Mouse (Mus musculus) CH12.LX (cell line): ENCODE measurements at regions not wholly inside any gene's neighbourhood (a gene's known extent, or its start where the extent isn't known, plus 50 kb on each side); places are given as distances from the start of the nearest gene placed in this dataset.
A peak's percentile ranks its signal among the peaks of the same experiment; 100 is the strongest.

ENCODE experiments used
- DNase-seq: peaks from one replicate; pipeline ENCODE4 v3.0.0-alpha.2; 2013; ENCODE audit errors: extremely low read depth
- H3K27ac ChIP-seq: 2 replicates; pipeline ENCODE4 v1.5.1; 2012; ENCODE audit warnings: low read depth, mild to moderate bottlenecking, control low read depth, moderate library complexity; ENCODE audit not compliant: insufficient read depth
- H3K27me3 ChIP-seq: replicated peaks from 2 replicates; pipeline ENCODE3; 2012; ENCODE audit warnings: inconsistent platforms
- H3K36me3 ChIP-seq, 2 experiments: replicated peaks in 1 of 2; 2 replicates each; pipeline versions ENCODE3 to v1.6.1; 2012; ENCODE audit warnings: inconsistent platforms in 1 of 2, low read length in 1 of 2, mild to moderate bottlenecking in 1 of 2, mixed read lengths in 1 of 2, moderate library complexity in 1 of 2; ENCODE audit not compliant: control insufficient read depth in 1 of 2, insufficient read depth in 1 of 2
- H3K4me1 ChIP-seq, 2 experiments: 2 replicates each; pipeline ENCODE4 v1.6.1; 2012; ENCODE audit warnings: inconsistent platforms in 1 of 2, moderate library complexity in 1 of 2; ENCODE audit not compliant: insufficient read depth in 2 of 2, control insufficient read depth in 1 of 2
- H3K4me2 ChIP-seq: 2 replicates; pipeline ENCODE4 v1.6.1; 2012; ENCODE audit warnings: low read depth, mild to moderate bottlenecking, control low read depth; ENCODE audit not compliant: poor library complexity, insufficient read depth, severe bottlenecking
- H3K4me3 ChIP-seq, 3 experiments: fragments of 150-350 bp in 1 of 3; sonication (generic) in 1 of 3; replicated peaks in 1 of 3; 2 replicates each; pipeline versions ENCODE3 to v1.5.1; 2011 to 2012; ENCODE audit warnings: low read depth in 2 of 3, low read length in 2 of 3, mild to moderate bottlenecking in 2 of 3, moderate library complexity in 2 of 3, control low read depth in 1 of 3, improper control_type of control experiment in 1 of 3, inconsistent platforms in 1 of 3, mixed read lengths in 1 of 3; ENCODE audit not compliant: poor library complexity in 1 of 3
- H3K79me2 ChIP-seq: replicated peaks from 2 replicates; pipeline ENCODE4 v1.6.1; 2012; ENCODE audit warnings: mild to moderate bottlenecking, moderate library complexity; ENCODE audit not compliant: control insufficient read depth, poor library complexity, insufficient read depth, severe bottlenecking; ENCODE audit errors: extremely low read depth
- H3K9ac ChIP-seq: 2 replicates; pipeline ENCODE4 v1.6.1; 2012; ENCODE audit warnings: low read depth, mild to moderate bottlenecking, control low read depth, moderate library complexity; ENCODE audit not compliant: insufficient read depth
- H3K9me3 ChIP-seq: replicated peaks from 2 replicates; pipeline ENCODE3; 2012; ENCODE audit warnings: low read length, inconsistent platforms, mixed read lengths
- CHD1 ChIP-seq: IDR thresholded peaks from 2 replicates; pipeline ENCODE4 v1.6.1; 2012; ENCODE audit warnings: low read depth, low read length, improper control_type of control experiment, inconsistent platforms
- CHD2 ChIP-seq: IDR thresholded peaks from 2 replicates; pipeline ENCODE4 v1.6.1; 2011; ENCODE audit warnings: low read length, improper control_type of control experiment
- CTCF ChIP-seq, 2 experiments: IDR thresholded peaks in 1 of 2; conservative IDR thresholded peaks in 1 of 2; 2 replicates each; pipeline ENCODE4 v1.5.1; 2011 to 2012; ENCODE audit warnings: low read depth in 2 of 2, low read length in 2 of 2, improper control_type of control experiment in 1 of 2, inconsistent platforms in 1 of 2, mild to moderate bottlenecking in 1 of 2, moderate library complexity in 1 of 2
- ETS1 ChIP-seq: conservative IDR thresholded peaks from 2 replicates; pipeline ENCODE4 v1.6.1; 2012; ENCODE audit warnings: low read depth, mild to moderate bottlenecking, inconsistent platforms, low read length, improper control_type of control experiment, moderate library complexity
- JUN ChIP-seq: IDR thresholded peaks from 2 replicates; pipeline ENCODE4 v1.6.1; 2011; ENCODE audit warnings: low read depth, mild to moderate bottlenecking, low read length, improper control_type of control experiment, moderate library complexity; ENCODE audit not compliant: insufficient read depth
- JUND ChIP-seq: conservative IDR thresholded peaks from 2 replicates; pipeline ENCODE4 v1.6.1; 2011; ENCODE audit warnings: low read depth, low read length, improper control_type of control experiment
- MAFK ChIP-seq: IDR thresholded peaks from 2 replicates; pipeline ENCODE4 v1.6.1; 2011; ENCODE audit warnings: low read length, improper control_type of control experiment; ENCODE audit not compliant: insufficient replicate concordance
- MEF2A ChIP-seq: IDR thresholded peaks from 2 replicates; pipeline ENCODE4 v1.6.1; 2014; ENCODE audit warnings: low read depth, mild to moderate bottlenecking, inconsistent platforms, low read length, improper control_type of control experiment, borderline replicate concordance
- NELFE ChIP-seq: IDR thresholded peaks from 2 replicates; pipeline ENCODE4 v1.6.1; 2011; ENCODE audit warnings: low read depth, low read length, improper control_type of control experiment
- NRF1 ChIP-seq: IDR thresholded peaks from 2 replicates; pipeline ENCODE4 v1.6.1; 2014; ENCODE audit warnings: low read depth, mild to moderate bottlenecking, inconsistent platforms, low read length, improper control_type of control experiment, moderate library complexity
- POLR2AphosphoS2 ChIP-seq: IDR thresholded peaks from 2 replicates; pipeline ENCODE4 v1.6.1; 2011; ENCODE audit warnings: low read depth, low read length, improper control_type of control experiment
- RAD21 ChIP-seq: IDR thresholded peaks from 2 replicates; pipeline ENCODE4 v1.6.1; 2011; ENCODE audit warnings: low read depth, mild to moderate bottlenecking, low read length, improper control_type of control experiment, moderate library complexity
- RCOR1 ChIP-seq: conservative IDR thresholded peaks from 2 replicates; pipeline ENCODE4 v1.6.1; 2012; ENCODE audit warnings: low read depth, mild to moderate bottlenecking, inconsistent platforms, low read length, improper control_type of control experiment
- SIN3A ChIP-seq: IDR thresholded peaks from 2 replicates; pipeline ENCODE4 v1.6.1; 2012; ENCODE audit warnings: low read length, improper control_type of control experiment, inconsistent platforms
- TBP ChIP-seq: conservative IDR thresholded peaks from 2 replicates; pipeline ENCODE4 v1.6.1; 2011; ENCODE audit warnings: low read depth, low read length, improper control_type of control experiment
- ZC3H11A ChIP-seq: IDR thresholded peaks from 2 replicates; pipeline ENCODE4 v1.6.1; 2012; ENCODE audit warnings: low read depth, mild to moderate bottlenecking, inconsistent platforms, low read length, improper control_type of control experiment
- ZKSCAN1 ChIP-seq: IDR thresholded peaks from 2 replicates; pipeline ENCODE4 v1.6.1; 2012; ENCODE audit warnings: low read depth, inconsistent platforms, low read length, improper control_type of control experiment, borderline replicate concordance
- ZNF384 ChIP-seq: IDR thresholded peaks from 2 replicates; pipeline ENCODE4 v1.6.1; 2012; ENCODE audit warnings: low read depth, low read length, improper control_type of control experiment, inconsistent platforms
- dilution Hi-C: fragments of 300-500 bp; cut with MboI; formaldehyde crosslinking; loops from 2 replicates; pipeline ENCODE4 v1.14.3; 2020; ENCODE audit warnings: low sequenced_read_pairs; ENCODE audit not compliant: extremely low pct_unique_long_range_greater_than_20kb, extremely low pct_ligation_motif_present
- in situ Hi-C: fragments of 300-500 bp; cut with MboI; formaldehyde crosslinking; loops from 3 replicates; pipeline ENCODE4 v1.14.3; 2019; ENCODE audit warnings: low sequenced_read_pairs, low pct_ligation_motif_present, low pct_unique_long_range_greater_than_20kb, mixed read lengths

- TF ChIP-seq ETS1 (peak; percentile 52; the same call in 1 of the 2 replicates), RAD21 (no peak; the same call in 1 of the 2 replicates), JUND (0 out of 2 replicates have a peak, but pooled peaks have one; percentile 20), POLR2AphosphoS2 (no peak), ZC3H11A (no peak), JUN (no peak; the same call in 1 of the 2 replicates), MEF2A (peak; percentile 37; the same call in 1 of the 2 replicates)
- TF ChIP-seq, all 38 proteins: peak for 12
Observed at GRCm38 (mm10) chr14:99392813-99393212, 94.3 kb downstream of the Klf5 start (continued).

- H3K27ac ChIP-seq: no peak overlapping the region
- H3K9me3 ChIP-seq: no peaks in the 10 kb centered on the region
- peaks cover 12 to 41% of the 10 kb centered on the region in 2 experiments for H3K4me1 ChIP-seq
- TF ChIP-seq JUND (no peak), CHD2 (no peak), NELFE (no peak), NRF1 (no peak), RCOR1 (no peak), JUN (no peak), CHD1 (no peak), MAFK (no peak), ZC3H11A (no peak), TBP (no peak), ZKSCAN1 (no peak), SIN3A (no peak), CTCF (conservative IDR thresholded peaks at IDR 0.05 in 1 of 2, IDR thresholded peaks at IDR 0.05 in 1 of 2; ENCODE audit: low read depth in 2 of 2, low read length in 2 of 2) (no peak), ZNF384 (no peak)
- in situ Hi-C loops (no loop called here), dilution Hi-C loops (no loop called here)
- H3K79me2 ChIP-seq: no peaks in the 10 kb centered on the region
- DNase-seq: peak; percentile 6
- H3K4me2 ChIP-seq: no peak overlapping the region
- no peaks in the 10 kb centered on the region for H3K36me3 ChIP-seq
- H3K9ac ChIP-seq: no peak overlapping the region
- H3K27me3 ChIP-seq: no peaks in the 10 kb centered on the region
- H3K4me3 ChIP-seq: no peak overlapping the region
Observed at GRCm38 (mm10) chr14:99393611-99394010, 95.1 kb downstream of the Klf5 start.

GRCm38 (mm10) chr14:99403155-99403726, 104.8 kb downstream of the Klf5 start:
- Histone ChIP-seq H3K27ac (no peak overlapping the region), H3K9me3 (no peaks in the 10 kb centered on the region), H3K4me1 (no peaks in the 10 kb centered on the region), H3K27me3 (no peaks in the 10 kb centered on the region), H3K4me3 (no peak overlapping the region), H3K79me2 (no peaks in the 10 kb centered on the region), H3K4me2 (no peak overlapping the region), H3K9ac (no peak overlapping the region), H3K36me3 (no peaks in the 10 kb centered on the region)
- dilution Hi-C loops: no loop called here
- in situ Hi-C loops: no loop called here
- no peak for DNase-seq
- no peak for TF ChIP-seq JUND
- TF ChIP-seq JUN: no peak
- no peak for TF ChIP-seq NELFE
- TF ChIP-seq RCOR1: no peak
